Mouse (Mus musculus) c-Kit-positive CD71-positive TER-119-positive erythroid progenitor cells, embryonic 14.5 days (primary cell): Measurements from ENCODE around the gene Hapln3.

Source experiments
- DNase-seq: peaks from one replicate; pipeline ENCODE4 v3.0.0-alpha.2; 2013; ENCODE audit warnings: low spot score

Gene Hapln3

GRCm38 (mm10) chr7:79130843-79131444 lies at the start of gene Hapln3:
Hapln3 (minus strand) TSS chr7:79131018.
- no peak for DNase-seq

GRCm38 (mm10) chr7:79173800-79174199 lies 43.0 kb upstream of the Hapln3 start:
- DNase-seq: no peak

DNA sequence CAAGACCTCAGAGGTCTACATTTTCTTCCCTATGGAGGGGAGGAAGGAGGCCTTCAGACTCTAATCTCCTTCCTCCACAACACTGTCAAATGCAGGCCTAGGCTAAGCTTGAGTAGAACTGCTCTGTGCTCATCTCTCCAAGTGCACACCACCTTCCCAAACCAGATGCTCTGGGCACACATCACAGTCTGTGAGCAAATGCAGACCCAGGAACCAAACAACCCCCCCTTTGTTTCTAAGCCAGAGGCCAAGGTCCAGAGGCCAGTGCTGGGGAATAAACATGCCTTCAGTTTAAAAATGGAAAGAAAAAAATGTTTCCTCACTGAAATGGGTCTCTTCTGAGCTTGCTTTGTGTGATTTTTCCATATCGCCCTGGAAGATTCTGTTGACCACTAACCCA lies 41.0 kb upstream of the Hapln3 start:
- no peak for DNase-seq

DNA sequence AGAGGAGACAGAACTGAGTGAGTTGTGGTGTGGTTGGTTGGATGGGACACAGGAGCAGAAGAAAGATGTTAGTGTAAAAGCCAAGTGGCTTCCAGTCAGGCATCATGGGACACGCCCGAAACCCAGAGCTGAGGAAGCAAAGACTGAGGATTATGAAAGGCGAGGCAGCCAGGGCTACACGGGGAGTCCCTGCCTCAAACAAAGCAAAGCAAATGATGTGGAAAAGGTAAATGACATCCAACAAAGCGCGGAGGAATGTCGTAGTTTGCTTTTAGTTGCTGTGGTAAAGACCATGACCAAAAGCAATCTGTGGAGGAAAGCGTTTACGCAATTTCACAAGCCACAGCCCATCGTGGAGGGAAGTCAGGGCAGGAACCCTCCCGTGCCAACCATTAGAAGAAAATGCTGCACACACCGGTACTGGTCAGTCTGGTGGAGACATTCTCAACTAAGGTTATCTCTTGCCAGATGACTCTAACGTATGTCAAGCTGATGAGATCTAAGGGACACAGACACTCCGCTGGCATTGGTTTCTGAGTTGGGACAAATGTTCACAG lies 36.3 kb upstream of the Hapln3 start:
- DNase-seq: no peak

GRCm38 (mm10) chr7:79159406-79159805 lies 28.6 kb upstream of the Hapln3 start:
- no peak for DNase-seq

- DNase-seq: no peak
Observed at GRCm38 (mm10) chr7:79149522-79149921, 18.7 kb upstream of the Hapln3 start.

- peak; percentile 41 for DNase-seq
Observed at GRCm38 (mm10) chr7:79148711-79149266, 18.0 kb upstream of the Hapln3 start, which contains the start of gene Mfge8. Mfge8 (minus strand) TSS chr7:79149060.

- no peak for DNase-seq
Observed at GRCm38 (mm10) chr7:79147931-79148653, 17.3 kb upstream of the Hapln3 start.

DNA sequence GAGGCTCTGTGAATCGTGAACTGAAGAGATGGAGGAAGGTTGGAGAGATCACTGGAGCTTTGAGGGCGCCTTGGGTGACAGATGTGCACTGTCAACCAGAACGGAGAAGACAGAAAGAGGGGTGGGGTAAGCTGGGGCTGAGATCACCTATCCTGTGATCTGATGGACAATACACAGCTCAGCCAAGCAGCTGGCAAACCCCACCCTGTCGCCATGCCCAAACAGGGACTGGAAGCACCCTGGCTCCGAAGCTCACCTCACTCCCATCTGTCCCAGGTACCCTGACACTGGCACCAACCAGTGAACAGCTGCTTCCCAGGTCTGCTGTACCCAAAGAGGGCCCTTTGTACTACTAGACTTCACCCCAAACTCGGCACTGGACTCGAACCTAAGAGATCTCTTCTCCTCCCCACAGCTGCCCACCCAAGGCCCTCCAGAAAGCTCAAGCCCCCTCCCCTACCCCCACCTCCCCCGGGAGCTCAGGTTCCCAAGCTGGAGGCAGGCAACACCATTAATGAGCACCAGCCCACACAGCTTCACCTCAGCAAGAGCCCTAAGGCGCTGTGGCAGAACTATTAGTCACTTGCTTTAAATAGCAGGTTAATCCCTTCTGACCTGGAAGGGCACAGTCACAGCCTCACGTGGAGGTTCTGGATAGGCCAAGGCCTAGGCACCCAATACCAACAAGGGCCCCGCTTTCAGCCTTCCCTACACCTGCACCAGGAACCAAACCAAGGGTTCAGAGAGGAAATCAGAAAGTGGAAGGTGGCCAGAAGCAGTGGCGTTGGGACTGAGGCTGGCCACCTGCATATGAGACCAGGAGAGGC lies 16.4 kb upstream of the Hapln3 start:
- DNase-seq: no peak

DNA sequence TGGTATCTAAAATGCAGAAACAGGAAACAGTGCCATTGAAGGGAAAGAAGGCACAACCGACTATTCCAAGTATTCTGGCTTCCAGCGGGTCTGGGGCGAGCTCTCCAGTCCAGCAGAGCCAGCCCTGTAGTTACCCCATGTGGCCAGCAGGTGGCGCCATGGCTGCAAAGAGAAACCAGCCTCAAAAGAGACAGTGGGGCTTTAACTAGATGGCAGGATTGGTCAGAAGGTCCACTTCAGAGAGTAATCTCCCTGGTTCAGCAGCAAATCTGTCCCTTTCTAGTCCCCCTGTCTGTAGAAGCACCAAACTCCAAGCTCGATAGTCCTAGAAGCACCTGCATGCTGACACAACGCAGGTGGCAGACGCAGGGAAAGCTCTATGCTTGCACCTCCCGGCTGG lies 10.1 kb upstream of the Hapln3 start:
- peak; percentile 56 for DNase-seq

GRCm38 (mm10) chr7:79139891-79140591 lies 9.2 kb upstream of the Hapln3 start:
- DNase-seq: peak; percentile 12

GRCm38 (mm10) chr7:79139328-79139824 lies 8.6 kb upstream of the Hapln3 start:
- no peak for DNase-seq

DNA sequence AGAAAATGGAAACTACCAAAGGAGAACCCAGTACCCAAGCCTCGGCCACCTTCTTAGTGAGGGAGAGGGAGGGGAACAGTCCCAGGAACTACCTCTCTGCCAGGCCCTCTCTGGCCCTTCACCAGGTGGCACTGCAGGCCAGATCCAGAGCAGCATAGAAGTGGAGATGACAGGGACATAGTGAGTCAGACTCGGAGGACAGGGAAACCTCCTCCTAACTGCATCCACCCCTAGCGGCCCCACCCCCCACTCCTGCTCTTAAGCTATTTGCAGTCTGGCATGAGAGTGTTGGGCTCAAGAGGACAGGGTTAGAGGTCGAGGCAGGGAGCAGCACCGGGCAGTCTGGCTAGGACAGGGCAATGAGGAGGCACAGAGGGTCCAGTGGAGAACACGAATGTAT lies 2.6 kb upstream of the Hapln3 start:
- DNase-seq: no peak

- DNase-seq: no peak
Observed at GRCm38 (mm10) chr7:79130385-79130784, 433 bp downstream of the Hapln3 start.

- DNase-seq: no peak
Observed at GRCm38 (mm10) chr7:79129883-79130282, 935 bp downstream of the Hapln3 start.

DNA sequence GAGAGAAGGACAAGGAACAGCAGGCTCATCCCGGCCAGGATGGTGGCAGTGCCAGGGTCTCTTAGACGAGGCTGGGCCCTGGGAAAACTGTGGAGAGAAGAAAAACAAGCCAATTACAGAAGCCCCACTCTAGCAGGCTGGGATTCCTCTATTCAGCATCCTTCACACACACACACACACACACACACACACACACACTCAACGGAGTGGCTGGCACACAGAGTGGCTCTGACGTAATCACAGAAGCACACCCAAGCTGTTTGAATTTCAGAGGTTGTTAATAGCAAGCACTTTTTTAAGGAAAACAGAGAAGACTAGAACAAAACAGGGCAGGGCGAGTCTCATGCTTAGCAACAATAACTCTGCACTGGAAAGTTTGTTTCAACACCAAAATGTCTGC lies 7.4 kb downstream of the Hapln3 start:
- no peak for DNase-seq

GRCm38 (mm10) chr7:79113848-79114247 lies 17.0 kb downstream of the Hapln3 start:
- DNase-seq: no peak

DNA sequence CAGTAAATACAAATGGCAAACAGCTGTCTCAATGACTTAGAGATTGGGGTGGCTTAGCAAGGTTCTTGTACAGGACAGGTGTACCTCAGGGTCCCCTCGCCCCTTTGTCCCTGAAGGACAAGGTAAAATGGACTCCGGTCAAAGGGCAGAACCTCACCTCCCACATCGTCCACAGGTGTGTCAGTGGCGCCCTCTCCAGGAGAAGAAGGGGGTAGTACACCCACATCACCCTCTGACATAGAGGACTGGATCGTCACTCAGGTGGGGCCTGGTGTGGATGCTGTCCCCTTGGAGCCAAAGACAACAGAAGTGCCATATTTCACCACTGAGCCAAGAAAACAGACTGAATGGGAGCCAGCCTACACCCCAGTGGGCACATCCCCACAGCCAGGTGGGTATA lies 34.3 kb downstream of the Hapln3 start:
- no peak for DNase-seq

DNA sequence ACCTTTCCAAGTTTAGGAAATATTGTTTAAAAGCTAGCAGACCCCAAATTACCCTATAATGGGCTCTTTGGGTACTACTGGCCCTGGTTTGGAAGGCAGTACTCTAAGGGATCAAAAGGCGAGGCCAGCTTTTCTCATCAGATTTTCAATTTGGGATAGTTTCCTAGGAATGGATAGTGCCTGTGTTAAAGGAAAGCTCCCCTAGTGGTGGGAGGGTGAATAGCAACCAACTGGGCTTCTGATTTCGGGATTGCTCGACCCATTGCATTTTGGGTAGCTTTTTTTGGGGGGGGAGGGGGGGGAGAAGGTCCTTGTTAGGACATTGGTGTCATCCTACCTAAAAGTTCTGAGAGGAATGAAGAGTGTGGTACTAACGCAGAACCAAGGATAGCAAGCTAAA lies 41.7 kb downstream of the Hapln3 start:
- DNase-seq: peak; percentile 7

- DNase-seq: peak; percentile 23
Observed at GRCm38 (mm10) chr7:79080572-79081399, 50.0 kb downstream of the Hapln3 start.

DNA sequence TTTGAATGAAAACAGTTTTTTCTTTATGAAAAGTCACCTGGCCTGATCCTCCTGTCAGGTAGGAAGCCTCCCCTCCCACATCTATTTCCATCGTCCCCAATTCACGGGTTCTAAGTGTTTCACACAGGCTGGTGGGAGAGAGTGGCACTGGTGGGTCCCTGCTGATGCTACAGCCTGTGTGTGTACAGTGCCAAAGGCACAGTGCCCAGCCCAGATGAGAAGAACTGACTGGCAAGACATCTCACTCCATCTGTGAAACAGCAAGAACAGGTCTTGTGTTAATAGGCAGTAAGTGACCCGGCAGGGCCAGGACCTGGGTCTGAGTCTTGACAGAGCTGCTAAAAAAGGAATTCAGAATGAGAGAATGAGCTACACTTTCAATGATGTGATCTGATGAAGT lies 51.6 kb downstream of the Hapln3 start:
- no peak for DNase-seq
